Mouse (Mus musculus) bone marrow macrophage, adult 2 months (primary cell): ENCODE data around the gene Pla2g4b. TPM values are rescaled to one million over a fixed set of nuclear protein-coding genes. Genes with fewer than 3 reads are reported as not detected.

Experiments used
- H3K27ac ChIP-seq: 2 replicates; pipeline ENCODE4 v1.5.1; 2012; ENCODE audit warnings: low read depth, low read length; ENCODE audit not compliant: insufficient read depth
- H3K4me1 ChIP-seq: 2 replicates; pipeline ENCODE4 v1.6.1; 2012; ENCODE audit warnings: low read length; ENCODE audit not compliant: control insufficient read depth, insufficient read depth
- H3K4me3 ChIP-seq: 2 replicates; pipeline ENCODE4 v1.5.1; 2012; ENCODE audit warnings: mild to moderate bottlenecking, low read length, moderate library complexity; ENCODE audit not compliant: insufficient read depth
- CTCF ChIP-seq: IDR thresholded peaks from 2 replicates; pipeline ENCODE4 v1.5.1; 2012; ENCODE audit warnings: low read depth, mild to moderate bottlenecking, low read length, moderate library complexity
- POLR2A ChIP-seq: IDR thresholded peaks from 2 replicates; pipeline ENCODE4 v1.6.1; 2012; ENCODE audit warnings: mild to moderate bottlenecking, low read depth, low read length, borderline replicate concordance
- polyA plus RNA-seq: library from polyadenylated mRNA; stranded (reverse); fragments of >200 nt; gene quantifications from 2 replicates; pipeline ENCODE4 v1.2.4, GENCODE M21; 2012; ENCODE audit not compliant: missing spikeins, insufficient read depth, insufficient read length

The Pla2g4b gene
- polyA plus RNA-seq, 1 experiment, result 1.4 TPM

DNA sequence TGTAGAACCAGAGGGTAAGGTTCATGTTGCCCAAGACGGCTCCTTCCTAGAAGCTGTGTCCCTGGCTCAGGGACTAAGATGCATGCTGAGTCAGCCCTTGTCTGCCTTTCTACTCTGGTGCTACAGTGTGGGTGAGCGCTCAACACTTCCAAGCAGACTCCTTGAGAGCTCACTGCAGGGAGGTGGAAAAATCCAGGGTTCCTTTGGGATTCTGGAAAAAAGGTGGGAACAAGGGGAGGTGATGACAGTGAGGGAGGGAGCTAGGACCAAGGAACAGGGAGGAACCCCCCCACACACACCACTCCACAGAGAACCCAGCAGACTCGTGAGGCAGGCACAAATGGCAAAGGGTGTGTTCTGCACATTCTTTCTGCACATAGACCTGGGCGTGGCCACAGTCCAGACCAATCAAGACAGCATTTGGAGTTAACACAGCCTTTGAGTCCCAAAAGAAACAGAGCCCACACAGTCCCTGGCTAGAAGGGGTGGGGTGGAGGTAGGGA, 10.9 kb downstream of the Pla2g4b start:
- Histone ChIP-seq H3K4me3 (no peak overlapping the region), H3K4me1 (no peaks in the 10 kb centered on the region), H3K27ac (no peak overlapping the region)
- TF ChIP-seq POLR2A (no peak), CTCF (no peak)

DNA sequence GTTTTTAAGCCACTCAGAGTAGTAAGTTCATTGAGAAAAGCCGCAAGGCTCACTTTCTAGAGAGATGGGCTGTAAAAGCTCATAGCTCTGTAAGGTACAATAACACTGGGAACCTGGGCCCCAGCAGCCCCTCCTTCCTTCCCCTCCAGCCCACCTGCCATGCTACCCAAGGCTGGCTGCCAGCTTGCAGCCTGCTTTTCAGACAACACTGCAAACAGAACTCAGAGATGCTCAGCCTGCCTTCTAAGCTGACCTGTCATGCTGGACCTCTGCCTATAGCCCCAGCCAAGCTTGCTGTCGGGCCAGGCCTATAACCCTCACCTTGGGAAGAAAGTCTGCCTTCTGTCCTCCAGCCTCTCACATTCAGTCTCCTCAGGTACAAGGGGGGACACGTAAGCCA, 11.5 kb downstream of the Pla2g4b start:
- Histone ChIP-seq H3K4me3 (no peak overlapping the region), H3K27ac (no peak overlapping the region), H3K4me1 (no peaks in the 10 kb centered on the region)
- TF ChIP-seq CTCF, result no peak
- no peak for TF ChIP-seq POLR2A

- no peak for TF ChIP-seq POLR2A
- TF ChIP-seq CTCF, result no peak
- no peak overlapping the region for H3K27ac ChIP-seq
- H3K4me1 ChIP-seq, result no peaks in the 10 kb centered on the region
- no peak overlapping the region for H3K4me3 ChIP-seq
Observed at GRCm38 (mm10) chr2:120046486-120047310, 13.5 kb downstream of the Pla2g4b start.

GRCm38 (mm10) chr2:120048173-120048572, 15.0 kb downstream of the Pla2g4b start:
- Histone ChIP-seq H3K4me3 (no peak overlapping the region), H3K4me1 (no peaks in the 10 kb centered on the region), H3K27ac (no peak overlapping the region)
- TF ChIP-seq CTCF (no peak), POLR2A (no peak)

DNA sequence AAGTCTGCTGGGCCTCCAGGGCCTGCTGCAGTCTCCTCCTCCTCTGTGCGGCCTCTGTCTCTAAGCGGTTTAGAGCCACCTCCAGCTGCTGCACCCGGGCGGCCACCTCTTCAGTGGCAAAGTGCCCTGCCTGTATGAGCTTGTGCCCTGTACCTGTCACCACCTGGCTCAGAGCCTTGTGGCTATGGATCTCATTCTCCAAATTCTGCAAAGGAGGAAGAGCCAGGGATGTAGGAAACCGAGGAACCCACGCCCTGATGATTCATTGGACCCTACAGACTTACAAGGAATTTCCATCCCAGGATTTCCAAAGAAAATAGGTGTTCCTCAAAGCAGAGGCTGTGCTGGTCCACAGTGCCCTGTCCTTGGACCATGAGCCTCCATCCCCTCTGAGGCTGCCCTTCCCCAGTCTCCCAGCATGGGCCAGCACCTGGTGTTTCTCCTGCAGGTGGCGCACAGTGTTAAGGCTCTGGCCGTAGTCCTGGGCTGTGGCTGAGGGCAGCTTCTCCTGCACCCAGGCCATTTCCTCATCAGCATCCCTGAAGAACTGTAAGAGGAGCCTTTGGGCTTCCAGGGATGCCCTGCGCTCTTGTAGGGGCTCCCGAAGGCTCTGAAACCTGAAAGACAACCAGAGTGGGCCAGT, 16.5 kb downstream of the Pla2g4b start:
- TF ChIP-seq POLR2A (no peak), CTCF (no peak)

DNA sequence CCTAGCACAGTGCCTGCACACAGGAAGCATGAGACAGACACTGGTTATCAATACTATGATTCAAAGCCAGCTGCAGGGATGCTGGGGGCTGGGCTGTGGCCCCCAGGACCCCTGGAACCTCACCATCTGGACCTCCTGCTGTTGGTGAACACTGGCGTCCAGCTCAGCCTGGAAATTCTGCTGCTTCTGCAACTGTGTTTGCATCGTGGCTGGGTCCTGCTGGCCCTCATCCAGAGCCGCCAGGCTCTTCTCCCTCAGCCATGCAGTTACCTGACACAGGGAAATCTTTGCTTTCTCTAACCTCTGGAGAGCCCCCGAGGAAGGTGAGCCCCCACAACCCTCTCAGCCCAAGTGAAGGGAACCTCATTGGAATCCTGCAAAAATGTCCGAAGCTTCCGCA, 18.2 kb downstream of the Pla2g4b start:
- TF ChIP-seq CTCF (no peak), POLR2A (no peak)
- Histone ChIP-seq H3K4me3 (no peak overlapping the region), H3K27ac (no peak overlapping the region), H3K4me1 (no peaks in the 10 kb centered on the region)

More for the DNA sequence above, 16.5 kb downstream of the Pla2g4b start:
- Histone ChIP-seq H3K27ac (no peak overlapping the region), H3K4me1 (no peaks in the 10 kb centered on the region), H3K4me3 (no peak overlapping the region)

DNA sequence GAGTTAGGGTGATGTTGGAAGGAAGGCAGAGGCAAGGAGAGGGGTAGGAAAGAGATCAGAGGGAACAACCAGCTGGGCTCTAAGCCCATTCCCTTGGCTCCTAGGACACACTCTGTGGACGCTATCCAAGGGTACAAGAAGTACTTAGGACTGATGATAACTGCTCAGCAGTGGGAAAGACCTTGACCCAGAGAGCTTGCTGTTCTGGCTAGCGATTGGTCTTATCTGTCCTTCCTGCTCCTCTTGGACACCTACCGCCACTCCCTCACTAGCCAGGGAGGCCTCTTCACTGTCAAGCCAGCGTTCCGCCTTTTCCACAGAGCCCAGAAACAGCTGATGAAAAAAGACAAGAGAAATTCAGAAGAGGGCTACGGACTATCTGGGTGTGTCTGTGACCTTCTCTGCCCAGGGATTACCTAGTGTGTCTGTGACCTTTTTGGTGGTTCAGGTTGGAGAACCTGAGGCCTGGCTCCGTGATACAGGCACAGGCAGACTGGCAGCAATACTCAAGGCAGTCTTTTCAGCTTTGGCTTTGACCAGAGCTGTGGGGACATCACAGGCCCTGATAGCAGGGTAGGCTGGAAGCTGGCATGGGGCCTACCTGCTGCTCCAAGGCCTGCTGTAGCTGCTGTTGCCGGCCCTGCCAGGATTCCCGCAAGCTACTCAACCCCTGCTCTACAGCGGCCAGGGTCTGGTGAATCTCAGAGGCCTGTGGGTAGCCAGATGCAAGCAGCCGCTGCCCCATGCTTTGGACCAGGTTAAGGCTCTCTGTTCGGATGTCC, 21.7 kb downstream of the Pla2g4b start:
- H3K27ac ChIP-seq, result no peak overlapping the region
- H3K4me1 ChIP-seq, result no peaks in the 10 kb centered on the region
- H3K4me3 ChIP-seq, result no peak overlapping the region
- TF ChIP-seq POLR2A, result no peak
- TF ChIP-seq CTCF, result no peak

GRCm38 (mm10) chr2:120055923-120056322, 22.7 kb downstream of the Pla2g4b start:
- H3K27ac ChIP-seq, result no peak overlapping the region
- H3K4me1 ChIP-seq, result no peaks in the 10 kb centered on the region
- TF ChIP-seq CTCF (no peak), POLR2A (no peak)
- H3K4me3 ChIP-seq, result no peak overlapping the region

GRCm38 (mm10) chr2:120058818-120059217, 25.6 kb downstream of the Pla2g4b start:
- no peak overlapping the region for H3K27ac ChIP-seq
- TF ChIP-seq CTCF, result no peak
- TF ChIP-seq POLR2A, result no peak
- no peak overlapping the region for H3K4me3 ChIP-seq
- no peaks in the 10 kb centered on the region for H3K4me1 ChIP-seq
